Mouse (Mus musculus): Measurements from ENCODE around the gene 5730596B20Rik. TPM values are rescaled to one million over a fixed set of nuclear protein-coding genes. Genes with fewer than 3 reads are reported as not detected.

The 5730596B20Rik gene
- polyA plus RNA-seq, 1 experiment from 2014 or later = not detected

GRCm38 (mm10) chr6:52220865-52221310, 43.6 kb downstream of the 5730596B20Rik start:
- Histone ChIP-seq H3K27ac (ENCODE audit: low read length) (no peak overlapping the region), H3K36me3 (ENCODE audit: control insufficient read depth, insufficient read depth) (no peaks in the 10 kb centered on the region), H3K27me3 (replicated peaks; ENCODE audit: control insufficient read depth, insufficient read depth, low read length) (peaks cover 93% of the 10 kb centered on the region), H3K9me3 (ENCODE audit: control insufficient read depth, low read length) (no peaks in the 10 kb centered on the region), H3K4me2 (ENCODE audit: low read length) (peak overlapping the region; percentile 95), H3K9ac (replicated peaks; ENCODE audit: low read depth, low read length) (no peak overlapping the region), H3K4me1 (replicated peaks; ENCODE audit: control insufficient read depth, insufficient read depth, low read length) (peaks cover 17% of the 10 kb centered on the region), H3K4me3 (replicated peaks; ENCODE audit: low read length) (peak overlapping the region; percentile 51; the same call in 1 of the 2 replicates)
- no peak for ATAC-seq
- 5% methylated on average over 12 of the region's 12 CpGs for WGBS

DNA sequence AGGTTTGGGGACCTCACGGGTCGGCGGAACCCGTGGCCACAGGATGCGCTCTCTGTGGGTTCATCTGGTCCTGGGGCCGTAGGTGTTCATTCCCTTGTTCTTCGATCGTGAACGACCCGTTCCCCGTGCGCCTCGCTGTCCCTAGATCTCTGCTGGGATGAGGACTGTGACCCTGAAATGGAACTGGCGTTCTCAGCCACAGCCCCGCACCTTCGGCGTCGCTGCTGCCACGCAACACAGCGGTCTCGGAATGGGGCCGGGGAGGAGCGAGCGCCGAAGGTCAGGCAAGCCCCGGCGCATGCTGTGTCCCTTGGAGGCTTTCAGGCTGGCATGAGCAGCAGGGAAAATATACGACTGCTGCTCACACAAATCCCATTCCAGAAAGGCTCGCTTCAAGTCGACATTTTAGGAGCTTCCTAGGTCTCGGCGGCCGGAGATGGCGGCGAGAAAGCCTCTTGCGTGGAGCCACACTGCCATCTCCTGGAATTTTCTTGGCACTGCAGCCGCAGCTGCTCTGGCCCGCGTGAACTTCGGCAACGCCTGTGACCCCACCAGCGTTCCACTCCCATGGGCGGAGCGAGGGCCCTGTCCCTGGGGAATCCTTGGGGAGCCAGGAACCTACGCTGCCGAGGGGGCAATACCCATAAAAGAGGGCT, 44.2 kb downstream of the 5730596B20Rik start, which contains the start of gene Hoxa7:
Gene Hoxa7 (minus strand): TSS at position 518 of the 656 bp plus-strand sequence.
- peak within 1 kb of the TSS; percentile 51 for H3K4me3 ChIP-seq (replicated peaks; ENCODE audit: low read length)
- peaks cover 17% of the 10 kb centered on the region for H3K4me1 ChIP-seq (replicated peaks; ENCODE audit: control insufficient read depth, insufficient read depth, low read length)
- H3K27me3 ChIP-seq (replicated peaks; ENCODE audit: control insufficient read depth, insufficient read depth, low read length) = peaks cover 93% of the 10 kb centered on the region
- peak within 1 kb of the TSS; percentile 95 for H3K4me2 ChIP-seq (ENCODE audit: low read length)
- ATAC-seq = peak; percentile 71
- peak within 1 kb of the TSS; percentile 52 for H3K9ac ChIP-seq (replicated peaks; ENCODE audit: low read depth, low read length)
- 1% methylated on average over 46 of the region's 46 CpGs for WGBS
- H3K36me3 ChIP-seq (ENCODE audit: control insufficient read depth, insufficient read depth) = no peaks in the 10 kb centered on the region
- H3K9me3 ChIP-seq (ENCODE audit: control insufficient read depth, low read length) = no peaks in the 10 kb centered on the region
- H3K27ac ChIP-seq (ENCODE audit: low read length) = no peak within 1 kb of the TSS

- peaks cover 13% of the 10 kb centered on the region for H3K4me1 ChIP-seq (replicated peaks; ENCODE audit: control insufficient read depth, insufficient read depth, low read length)
- H3K36me3 ChIP-seq (ENCODE audit: control insufficient read depth, insufficient read depth) = no peaks in the 10 kb centered on the region
- peak overlapping the region; percentile 51 for H3K4me3 ChIP-seq (replicated peaks; ENCODE audit: low read length)
- no peak overlapping the region for H3K9ac ChIP-seq (replicated peaks; ENCODE audit: low read depth, low read length)
- H3K27me3 ChIP-seq (replicated peaks; ENCODE audit: control insufficient read depth, insufficient read depth, low read length) = peaks cover 95% of the 10 kb centered on the region
- 6% methylated on average over 21 of the region's 21 CpGs for WGBS
- peak; percentile 24; the same call in 1 of the 2 replicates for ATAC-seq
- no peak overlapping the region for H3K27ac ChIP-seq (ENCODE audit: low read length)
- H3K9me3 ChIP-seq (ENCODE audit: control insufficient read depth, low read length) = no peaks in the 10 kb centered on the region
- H3K4me2 ChIP-seq (ENCODE audit: low read length) = peak overlapping the region; percentile 95
Observed at GRCm38 (mm10) chr6:52221993-52222685, 44.8 kb downstream of the 5730596B20Rik start.

GRCm38 (mm10) chr6:52222729-52223128, 45.4 kb downstream of the 5730596B20Rik start:
- 14% methylated on average over 13 of the region's 13 CpGs for WGBS
- Histone ChIP-seq H3K9me3 (ENCODE audit: control insufficient read depth, low read length) (no peaks in the 10 kb centered on the region), H3K27me3 (replicated peaks; ENCODE audit: control insufficient read depth, insufficient read depth, low read length) (peaks cover 95% of the 10 kb centered on the region), H3K36me3 (ENCODE audit: control insufficient read depth, insufficient read depth) (no peaks in the 10 kb centered on the region), H3K4me3 (replicated peaks; ENCODE audit: low read length) (no peak overlapping the region), H3K9ac (replicated peaks; ENCODE audit: low read depth, low read length) (no peak overlapping the region), H3K4me1 (replicated peaks; ENCODE audit: control insufficient read depth, insufficient read depth, low read length) (peaks cover 9% of the 10 kb centered on the region), H3K4me2 (ENCODE audit: low read length) (no peak overlapping the region), H3K27ac (ENCODE audit: low read length) (no peak overlapping the region)
- no peak for ATAC-seq

- H3K9me3 ChIP-seq (ENCODE audit: control insufficient read depth, low read length) = no peaks in the 10 kb centered on the region
- WGBS = under 1% methylated on average over 24 of the region's 24 CpGs
- no peak for ATAC-seq
Observed at GRCm38 (mm10) chr6:52223939-52224760, 46.9 kb downstream of the 5730596B20Rik start.

GRCm38 (mm10) chr6:52224895-52225611, 47.8 kb downstream of the 5730596B20Rik start:
- H3K4me2 ChIP-seq (ENCODE audit: low read length) = no peak overlapping the region
- ATAC-seq = no peak

More at GRCm38 (mm10) chr6:52223939-52224760, 46.9 kb downstream of the 5730596B20Rik start:
- H3K4me1 ChIP-seq (replicated peaks; ENCODE audit: control insufficient read depth, insufficient read depth, low read length) = peaks cover 9% of the 10 kb centered on the region
- H3K9ac ChIP-seq (replicated peaks; ENCODE audit: low read depth, low read length) = no peak overlapping the region
- H3K27ac ChIP-seq (ENCODE audit: low read length) = no peak overlapping the region
- no peak overlapping the region for H3K4me2 ChIP-seq (ENCODE audit: low read length)
- peaks cover 95% of the 10 kb centered on the region for H3K27me3 ChIP-seq (replicated peaks; ENCODE audit: control insufficient read depth, insufficient read depth, low read length)
- H3K4me3 ChIP-seq (replicated peaks; ENCODE audit: low read length) = no peak overlapping the region
- no peaks in the 10 kb centered on the region for H3K36me3 ChIP-seq (ENCODE audit: control insufficient read depth, insufficient read depth)

GRCm38 (mm10) chr6:52225612-52226568, 48.6 kb downstream of the 5730596B20Rik start:
- Histone ChIP-seq H3K9ac (replicated peaks; ENCODE audit: low read depth, low read length) (no peak overlapping the region), H3K4me2 (ENCODE audit: low read length) (no peak overlapping the region), H3K4me1 (replicated peaks; ENCODE audit: control insufficient read depth, insufficient read depth, low read length) (peaks cover 9% of the 10 kb centered on the region), H3K27me3 (replicated peaks; ENCODE audit: control insufficient read depth, insufficient read depth, low read length) (peaks cover 93% of the 10 kb centered on the region), H3K9me3 (ENCODE audit: control insufficient read depth, low read length) (no peaks in the 10 kb centered on the region), H3K27ac (ENCODE audit: low read length) (no peak overlapping the region), H3K36me3 (ENCODE audit: control insufficient read depth, insufficient read depth) (no peaks in the 10 kb centered on the region), H3K4me3 (replicated peaks; ENCODE audit: low read length) (no peak overlapping the region)
- ATAC-seq = no peak
- 2% methylated on average over 69 of the region's 69 CpGs for WGBS

More at GRCm38 (mm10) chr6:52224895-52225611, 47.8 kb downstream of the 5730596B20Rik start:
- WGBS = 1% methylated on average over 36 of the region's 36 CpGs
- H3K4me1 ChIP-seq (replicated peaks; ENCODE audit: control insufficient read depth, insufficient read depth, low read length) = peaks cover 9% of the 10 kb centered on the region
- no peak overlapping the region for H3K27ac ChIP-seq (ENCODE audit: low read length)
- peaks cover 94% of the 10 kb centered on the region for H3K27me3 ChIP-seq (replicated peaks; ENCODE audit: control insufficient read depth, insufficient read depth, low read length)
- H3K4me3 ChIP-seq (replicated peaks; ENCODE audit: low read length) = no peak overlapping the region
- H3K9ac ChIP-seq (replicated peaks; ENCODE audit: low read depth, low read length) = no peak overlapping the region
- no peaks in the 10 kb centered on the region for H3K9me3 ChIP-seq (ENCODE audit: control insufficient read depth, low read length)
- no peaks in the 10 kb centered on the region for H3K36me3 ChIP-seq (ENCODE audit: control insufficient read depth, insufficient read depth)
